Mouse (Mus musculus) lung, adult 2 months (tissue): ENCODE data around the gene Dab1. TPM values are rescaled to one million over a fixed set of nuclear protein-coding genes. Genes with fewer than 3 reads are reported as not detected.

Source experiments
- DNase-seq: peaks from one replicate; pipeline ENCODE4 v3.0.0; 2022
- H3K4me1 ChIP-seq: fragments of 200-500 bp; 2 replicates; pipeline ENCODE4 v1.6.1; 2011; ENCODE audit warnings: low read length; ENCODE audit not compliant: control insufficient read depth, insufficient read depth
- H3K4me3 ChIP-seq: fragments of 200-500 bp; replicated peaks from 2 replicates; pipeline ENCODE3; 2011; ENCODE audit warnings: low read depth, mild to moderate bottlenecking, control low read depth, low read length; ENCODE audit errors: extremely low read depth
- CTCF ChIP-seq: fragments of 200-500 bp; IDR thresholded peaks from 2 replicates; pipeline ENCODE4 v1.5.1; 2011; ENCODE audit warnings: mild to moderate bottlenecking, low read length, control low read depth; ENCODE audit not compliant: insufficient read depth
- POLR2A ChIP-seq: fragments of 200-500 bp; IDR thresholded peaks from 2 replicates; pipeline ENCODE4 v1.6.1; 2011; ENCODE audit warnings: low read depth, mild to moderate bottlenecking, control low read depth, low read length, borderline replicate concordance; ENCODE audit errors: extremely low read depth
- WGBS: fragments of 180-500 bp; shearing (Covaris S2); methylation state at CpG from one replicate; pipeline ENCODE4 v1.1.7; 2018; 5-methylcytosine and 5-hydroxymethylcytosine counted together
- polyA plus RNA-seq: library from polyadenylated mRNA; depleted of rRNA; stranded (reverse); fragments of >200 nt; gene quantifications from 2 replicates; pipeline ENCODE4 v1.2.3, GENCODE M21; 2012

Dab1 gene
- polyA plus RNA-seq, 1 experiment = 0.28 TPM

- Histone ChIP-seq H3K4me1 (no peaks in the 10 kb centered on the region), H3K4me3 (no peak overlapping the region)
- no peak for DNase-seq
- TF ChIP-seq CTCF (no peak), POLR2A (no peak)
- 13% methylated on average over 1 of the region's 1 CpGs for WGBS
Observed at GRCm38 (mm10) chr4:104246506-104246905, 627.3 kb downstream of the Dab1 start.

GRCm38 (mm10) chr4:104249462-104249861 is 630.3 kb downstream of the Dab1 start:
- TF ChIP-seq POLR2A = no peak
- no peak for TF ChIP-seq CTCF
- Histone ChIP-seq H3K4me1 (no peaks in the 10 kb centered on the region), H3K4me3 (no peak overlapping the region)
- WGBS = 64% methylated on average over 6 of the region's 6 CpGs
- DNase-seq = no peak

GRCm38 (mm10) chr4:104257776-104258175 is 638.6 kb downstream of the Dab1 start:
- no peaks in the 10 kb centered on the region for H3K4me1 ChIP-seq
- TF ChIP-seq CTCF (no peak), POLR2A (no peak)
- 76% methylated on average over 8 of the region's 8 CpGs for WGBS

GRCm38 (mm10) chr4:104269422-104270172 is 650.4 kb downstream of the Dab1 start:
- no peak for TF ChIP-seq POLR2A
- Histone ChIP-seq H3K4me3 (no peak overlapping the region), H3K4me1 (no peaks in the 10 kb centered on the region)
- no peak for DNase-seq
- WGBS = 74% methylated on average over 6 of the region's 6 CpGs

More at GRCm38 (mm10) chr4:104257776-104258175, 638.6 kb downstream of the Dab1 start:
- H3K4me3 ChIP-seq = no peak overlapping the region
- no peak for DNase-seq

- no peak for DNase-seq
- H3K4me3 ChIP-seq = no peak overlapping the region
- 74% methylated on average over 5 of the region's 5 CpGs for WGBS
- TF ChIP-seq POLR2A = no peak
- TF ChIP-seq CTCF = no peak
- no peaks in the 10 kb centered on the region for H3K4me1 ChIP-seq
Observed at GRCm38 (mm10) chr4:104270173-104270557, 651.0 kb downstream of the Dab1 start.

GRCm38 (mm10) chr4:104275260-104275659 is 656.1 kb downstream of the Dab1 start:
- Histone ChIP-seq H3K4me1 (no peaks in the 10 kb centered on the region), H3K4me3 (no peak overlapping the region)
- TF ChIP-seq POLR2A = no peak
- TF ChIP-seq CTCF = no peak
- DNase-seq = no peak
- 91% methylated on average over 1 of the region's 1 CpGs for WGBS

- Histone ChIP-seq H3K4me1 (no peaks in the 10 kb centered on the region), H3K4me3 (no peak overlapping the region)
- TF ChIP-seq CTCF (no peak), POLR2A (no peak)
- WGBS = 79% methylated on average over 7 of the region's 7 CpGs
- no peak for DNase-seq
Observed at GRCm38 (mm10) chr4:104276916-104277315, 657.8 kb downstream of the Dab1 start.

GRCm38 (mm10) chr4:104281518-104281917 is 662.4 kb downstream of the Dab1 start:
- WGBS = 59% methylated on average over 3 of the region's 3 CpGs
- TF ChIP-seq POLR2A (no peak), CTCF (no peak)

GRCm38 (mm10) chr4:104283906-104284305 is 664.7 kb downstream of the Dab1 start:
- no peak for DNase-seq

More at GRCm38 (mm10) chr4:104281518-104281917, 662.4 kb downstream of the Dab1 start:
- no peak for DNase-seq
- Histone ChIP-seq H3K4me3 (no peak overlapping the region), H3K4me1 (no peaks in the 10 kb centered on the region)

GRCm38 (mm10) chr4:104288401-104288800 is 669.2 kb downstream of the Dab1 start:
- TF ChIP-seq POLR2A = no peak
- Histone ChIP-seq H3K4me3 (no peak overlapping the region), H3K4me1 (no peaks in the 10 kb centered on the region)
- 65% methylated on average over 3 of the region's 3 CpGs for WGBS
- DNase-seq = no peak

More at GRCm38 (mm10) chr4:104283906-104284305, 664.7 kb downstream of the Dab1 start:
- Histone ChIP-seq H3K4me3 (no peak overlapping the region), H3K4me1 (no peaks in the 10 kb centered on the region)
- TF ChIP-seq POLR2A (no peak), CTCF (no peak)
- 49% methylated on average over 6 of the region's 6 CpGs for WGBS
